19 mouse cellular contexts compared by ENCODE assay signal in the genomic region with DNA sequence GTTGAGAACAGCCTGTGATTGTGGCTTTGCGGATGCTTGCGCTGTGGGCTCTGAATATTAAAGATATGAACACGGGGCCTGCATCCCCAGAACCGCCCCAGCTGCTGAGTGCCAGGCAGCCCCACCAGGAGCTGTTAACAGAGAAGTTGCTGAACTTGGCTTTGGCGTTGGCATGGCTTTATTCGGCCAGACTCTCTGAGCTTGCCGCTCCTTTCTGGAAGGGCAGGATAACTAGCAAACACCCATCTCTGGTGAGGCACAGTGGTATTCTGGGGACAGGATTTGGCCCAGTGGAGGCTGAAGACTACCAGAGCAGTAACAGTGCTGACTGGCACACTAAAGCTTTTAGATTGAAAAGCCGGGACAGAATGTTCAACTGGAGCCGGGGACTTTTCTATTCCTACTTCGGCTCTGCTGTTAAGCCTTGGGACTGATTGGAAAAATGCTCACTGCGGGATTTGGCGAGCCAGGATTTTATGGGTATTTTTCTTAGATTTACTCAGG. TPM values are rescaled to one million over a fixed set of nuclear protein-coding genes. Genes with fewer than 3 reads are reported as not detected.
A peak's percentile ranks its signal among the peaks of the same experiment; 100 is the strongest.
DNase-seq lines count a peak whose midpoint lies in the region; TF ChIP-seq lines count a peak whose summit lies in the region.
"Had no signal": no experiment of that assay in that cellular context is flagged by ENCODE, and none has a peak within 500 bp of the region (broad histone marks: within the 10 kb centered on the region; RNA-seq: fewer than 3 reads in every experiment).

No protein-coding gene starts in this region.

- DNase-seq in gastrocnemius, adult 2 months = peak; percentile 30
- no peak for DNase-seq in gastrocnemius, postnatal 36 days
- DNase-seq in layer of hippocampus, adult 2 months (ENCODE audit: low spot score in 2 of 2) = peak in 1 of 2 experiments; percentile 18
- DNase-seq in layer of hippocampus, postnatal 25 days (ENCODE audit: extremely low spot score in 1 of 2, low spot score in 1 of 2) = no peak
- peak; percentile 23 to 35 for DNase-seq in right cerebral cortex, postnatal 36 days (ENCODE audit: low spot score in 2 of 2)
- no peak for DNase-seq in right cerebral cortex, postnatal 14 days
- no peak for DNase-seq in midbrain, embryonic 10.5 days (ENCODE audit: low spot score)
- DNase-seq: adrenal gland, postnatal 36 days; B cell, adult 2 months; kidney, postnatal 36 days; liver, embryonic 13.5 days; lung, adult 2 months had no signal

- H3K36me3 ChIP-seq in midbrain, embryonic 10.5 days = no peaks in the 10 kb centered on the region
- H3K36me3 ChIP-seq: forebrain, embryonic 10.5 days; G1E; heart, embryonic 10.5 days; hindbrain, embryonic 10.5 days; kidney, embryonic 15.5 days; liver, embryonic 13.5 days; midbrain, embryonic 13.5 days had no signal

- H3K9me3 ChIP-seq in midbrain, embryonic 10.5 days (replicated peaks) = no peaks in the 10 kb centered on the region
- H3K9me3 ChIP-seq: forebrain, embryonic 10.5 days; heart, embryonic 10.5 days; hindbrain, embryonic 10.5 days; kidney, embryonic 15.5 days; liver, embryonic 13.5 days; midbrain, embryonic 13.5 days had no signal

- H3K4me3 ChIP-seq in gastrocnemius, adult 2 months = no peak overlapping the region
- no peak overlapping the region for H3K4me3 ChIP-seq in layer of hippocampus, adult 2 months
- no peak overlapping the region for H3K4me3 ChIP-seq in midbrain, embryonic 10.5 days
- H3K4me3 ChIP-seq: forebrain, embryonic 10.5 days; heart, embryonic 10.5 days; hindbrain, embryonic 10.5 days; kidney, embryonic 15.5 days; liver, embryonic 13.5 days; midbrain, embryonic 13.5 days had no signal

- no peak for TF ChIP-seq CTCF in gastrocnemius, adult 2 months (IDR thresholded peaks at IDR 0.05)
- no peak for TF ChIP-seq CTCF in layer of hippocampus, adult 2 months (conservative IDR thresholded peaks at IDR 0.05)

- WGBS in midbrain, embryonic 10.5 days = 92% methylated on average over 12 of the region's 12 CpGs

- H3K27me3 ChIP-seq in midbrain, embryonic 10.5 days (ENCODE audit: low read depth, poor library complexity, severe bottlenecking) = no peaks in the 10 kb centered on the region
- H3K27me3 ChIP-seq: CH12.LX; kidney, embryonic 15.5 days; liver, embryonic 13.5 days; midbrain, embryonic 13.5 days had no signal

- intact Hi-C loops in gastrocnemius, adult 2 months (cut with DNase I) = no loop called here
- intact Hi-C loops in gastrocnemius, postnatal 36 days (cut with DNase I) = no loop called here

- peak overlapping the region; percentile 57 for H3K27ac ChIP-seq in gastrocnemius, adult 2 months
- peak overlapping the region; percentile 76 for H3K27ac ChIP-seq in layer of hippocampus, adult 2 months
- no peak overlapping the region for H3K27ac ChIP-seq in midbrain, embryonic 10.5 days (replicated peaks)
- H3K27ac ChIP-seq: forebrain, embryonic 10.5 days; heart, embryonic 10.5 days; hindbrain, embryonic 10.5 days; kidney, embryonic 15.5 days; liver, embryonic 13.5 days; midbrain, embryonic 13.5 days had no signal

- H3K4me1 ChIP-seq in midbrain, embryonic 10.5 days = peaks cover 19% of the 10 kb centered on the region
- H3K4me1 ChIP-seq: liver, embryonic 13.5 days had no signal

RNA-seq across cellular contexts. Expression of gene Rora, which starts 26.3 kb away (rescaled TPM):
- total RNA-seq in gastrocnemius, adult 2 months (2021) = 100 to 1,000 TPM in 1 of 2 experiments, 10 to 100 TPM in 1; 60.6 to 112 TPM
- total RNA-seq in gastrocnemius, postnatal 36 days (2021) = 10 to 100 TPM; 58.8 to 76.8 TPM
- 10 to 100 TPM; 32.0 to 35.6 TPM for total RNA-seq in layer of hippocampus, adult 2 months (2021)
- 10 to 100 TPM; 27.4 to 27.6 TPM for total RNA-seq in layer of hippocampus, postnatal 25 days (2021)
- 4.1 and 4.9 TPM in 2 replicates for polyA plus RNA-seq in midbrain, embryonic 10.5 days (2016; fragmentation: Nextera tagmentation; extraction: Ambion mirVana)
- polyA plus RNA-seq: G1E had no signal

Comparison
In these comparisons a context has a peak if more than half of its experiments do, and no peak if none do; other contexts are left out.
1. DNase-seq: peak in gastrocnemius, adult 2 months (single experiment) and right cerebral cortex, postnatal 36 days (2 of 2); none in gastrocnemius, postnatal 36 days (0 of 2), layer of hippocampus, postnatal 25 days (0 of 2), right cerebral cortex, postnatal 14 days (single experiment) and midbrain, embryonic 10.5 days (single experiment).